Mouse (Mus musculus): ENCODE measurements around the gene Khnyn.

The Khnyn gene

GRCm38 (mm10) chr14:55872551-55872950, 12.2 kb upstream of the Khnyn start:
- in situ Hi-C loops (cut with MboI, MseI) = loop anchor here in 1 of 2 experiments (5.0 kb wide), 1 partner anchor 50 kb away; no protein-coding TSS in a partner anchor

GRCm38 (mm10) chr14:55873242-55873713, 11.5 kb upstream of the Khnyn start:
- in situ Hi-C loops (cut with MboI, MseI) = loop anchor here in 1 of 2 experiments (5.0 kb wide), 1 partner anchor 49 kb away; no protein-coding TSS in a partner anchor

- in situ Hi-C loops (cut with MboI, MseI) = loop anchor here in 1 of 2 experiments (5.0 kb wide), 1 partner anchor 48 kb away; no protein-coding TSS in a partner anchor
Measured at GRCm38 (mm10) chr14:55873714-55874683, 10.7 kb upstream of the Khnyn start.

- in situ Hi-C loops (cut with MboI, MseI) = loop anchor here (5.0 to 25.0 kb wide), 2 partner anchors 45 to 1640 kb away; no protein-coding TSS in a partner anchor
Measured at GRCm38 (mm10) chr14:55877469-55878315, 7.1 kb upstream of the Khnyn start.

- in situ Hi-C loops (cut with MboI, MseI) = loop anchor here (5.0 to 25.0 kb wide), 2 partner anchors 44 to 1641 kb away; no protein-coding TSS in a partner anchor
Measured at GRCm38 (mm10) chr14:55878316-55878940, 6.3 kb upstream of the Khnyn start.

GRCm38 (mm10) chr14:55879623-55880022, 5.1 kb upstream of the Khnyn start:
- in situ Hi-C loops (cut with MboI, MseI) = loop anchor here (5.0 to 25.0 kb wide), 2 partner anchors 43 to 1642 kb away; no protein-coding TSS in a partner anchor

- in situ Hi-C loops (cut with MboI, MseI) = loop anchor here in 1 of 2 experiments (25.0 kb wide), 1 partner anchor 1644 kb away; no protein-coding TSS in a partner anchor
Measured at GRCm38 (mm10) chr14:55880982-55881381, 3.8 kb upstream of the Khnyn start.

- in situ Hi-C loops (cut with MboI, MseI) = loop anchor here in 1 of 2 experiments (25.0 kb wide), 1 partner anchor 1645 kb away; no protein-coding TSS in a partner anchor
Measured at GRCm38 (mm10) chr14:55882171-55882641, 2.5 kb upstream of the Khnyn start.

- in situ Hi-C loops (cut with MboI, MseI) = loop anchor here in 1 of 2 experiments (25.0 kb wide), 1 partner anchor 1646 kb away; no protein-coding TSS in a partner anchor
Measured at GRCm38 (mm10) chr14:55883149-55883661, 1.5 kb upstream of the Khnyn start.

GRCm38 (mm10) chr14:55883663-55884062, 1.1 kb upstream of the Khnyn start:
- in situ Hi-C loops (cut with MboI, MseI) = loop anchor here in 1 of 2 experiments (25.0 kb wide), 1 partner anchor 1646 kb away; no protein-coding TSS in a partner anchor

GRCm38 (mm10) chr14:55884166-55884565, 581 bp upstream of the Khnyn start, which contains the start of gene Cbln3:
Gene Cbln3 (minus strand): TSS chr14:55884392.
- in situ Hi-C loops (cut with MboI, MseI) = loop anchor here in 1 of 2 experiments (25.0 kb wide), 1 partner anchor 1647 kb away; no protein-coding TSS in a partner anchor

- in situ Hi-C loops (cut with MboI, MseI) = loop anchor here in 1 of 2 experiments (25.0 kb wide), 1 partner anchor 1648 kb away; no protein-coding TSS in a partner anchor
Measured at GRCm38 (mm10) chr14:55885114-55885790, 505 bp downstream of the Khnyn start.

GRCm38 (mm10) chr14:55885791-55886271, 1.1 kb downstream of the Khnyn start:
- in situ Hi-C loops (cut with MboI, MseI) = loop anchor here in 1 of 2 experiments (25.0 kb wide), 1 partner anchor 1649 kb away; no protein-coding TSS in a partner anchor

- in situ Hi-C loops (cut with MboI, MseI) = loop anchor here in 1 of 2 experiments (25.0 kb wide), 1 partner anchor 1649 kb away; no protein-coding TSS in a partner anchor
Measured at GRCm38 (mm10) chr14:55886571-55887382, 2.0 kb downstream of the Khnyn start.

GRCm38 (mm10) chr14:55897671-55898070, 12.9 kb downstream of the Khnyn start:
- in situ Hi-C loops (cut with MboI, MseI) = loop anchor here (10.0 to 25.0 kb wide), 2 partner anchors 233 to 1660 kb away; partner anchors contain the start of gene Mdp1 (in 1 of the 2)

- in situ Hi-C loops (cut with MboI, MseI) = loop anchor here (10.0 to 25.0 kb wide), 2 partner anchors 234 to 1662 kb away; partner anchors contain the start of gene Mdp1 (in 1 of the 2)
Measured at GRCm38 (mm10) chr14:55898947-55899346, 14.2 kb downstream of the Khnyn start.

GRCm38 (mm10) chr14:55899701-55900413, 15.1 kb downstream of the Khnyn start, which contains the start of gene Sdr39u1:
Gene Sdr39u1 (minus strand): TSS chr14:55900293.
- in situ Hi-C loops (cut with MboI, MseI) = loop anchor here (10.0 to 25.0 kb wide), 2 partner anchors 235 to 1663 kb away; partner anchors contain the start of gene Mdp1 (in 1 of the 2)
